Mouse (Mus musculus) B cell, adult (primary cell): ENCODE results near the gene Gm10037. TPM values are rescaled to one million over a fixed set of nuclear protein-coding genes. Genes with fewer than 3 reads are reported as not detected.

Experiments used
- total RNA-seq: library from RNA; stranded (reverse); gene quantifications from 4 replicates; pipeline ENCODE4 v1.2.4, GENCODE M21; 2023; ENCODE audit not compliant: inconsistent age

Gene Gm10037
- not detected in 4 replicates for total RNA-seq

GRCm38 (mm10) chr13:67830911-67831336, at the start of gene Gm10037:
Gene Gm10037 (plus strand): TSS chr13:67831106.

GRCm38 (mm10) chr13:67813710-67814660, 16.9 kb upstream of the Gm10037 start, which contains the start of gene Zfp273:
Gene Zfp273 (plus strand): TSS chr13:67813740.

GRCm38 (mm10) chr13:67863026-67863425, 32.1 kb downstream of the Gm10037 start, which contains the start of gene BC048507:
Gene BC048507 (plus strand): TSS chr13:67863326.

Other genes starting within 250 kb of the Gm10037 start
- 16.4 to 18.3 TPM (median 17.3 TPM) in 4 replicates for gene Zfp729b, start 221.4 kb upstream of the Gm10037 start, total RNA-seq
- 1.3 to 3.0 TPM (median 2.0 TPM) in 3 of 4 replicates, not detected in the other for gene Gm49345, start 193.3 kb upstream of the Gm10037 start, total RNA-seq
- 12.9 to 21.6 TPM (median 16.5 TPM) in 4 replicates for gene Zfp729a, start 193.3 kb upstream of the Gm10037 start, total RNA-seq
- 10.1 to 14.1 TPM (median 12.8 TPM) in 4 replicates for gene Zfp738, start 144.0 kb upstream of the Gm10037 start, total RNA-seq
- gene Zfp65, start 101.9 kb upstream of the Gm10037 start, total RNA-seq: 13.1 to 14.2 TPM (median 13.6 TPM) in 4 replicates
- 3.8 to 9.3 TPM (median 5.0 TPM) in 4 replicates for gene Zfp85, start 75.9 kb upstream of the Gm10037 start, total RNA-seq
- gene Zfp493, start 51.4 kb upstream of the Gm10037 start, total RNA-seq: 1.9 to 4.8 TPM (median 3.5 TPM) in 4 replicates
- 4.5 to 5.7 TPM (median 5.1 TPM) in 4 replicates for gene Zfp273, start 17.4 kb upstream of the Gm10037 start, total RNA-seq
- not detected in 4 replicates for gene BC048507, start 32.2 kb downstream of the Gm10037 start, total RNA-seq